Mouse (Mus musculus) embryonic facial prominence, embryonic 15.5 days (tissue): ENCODE data around the gene Klk5. TPM values are rescaled to one million over a fixed set of nuclear protein-coding genes. Genes with fewer than 3 reads are reported as not detected.

ENCODE experiments used
- ATAC-seq: fragments of 200-750 bp; cut with Nextera tagmentation; 2 replicates; pipeline ENCODE4 v1.8.0; 2017; ENCODE audit warnings: low read depth, moderate TSS enrichment; ENCODE audit not compliant: insufficient number of reproducible peaks, low FRiP score, low TSS enrichment
- H3K27ac ChIP-seq: fragments of 300-500 bp; sonication (generic); replicated peaks from 2 replicates; pipeline ENCODE4 v1.5.1; 2015; ENCODE audit warnings: mild to moderate bottlenecking, inconsistent platforms
- H3K27me3 ChIP-seq: fragments of 300-500 bp; sonication (generic); 2 replicates; pipeline ENCODE4 v1.6.1; 2015; ENCODE audit warnings: inconsistent platforms
- H3K36me3 ChIP-seq: fragments of 300-500 bp; sonication (generic); 2 replicates; pipeline ENCODE4 v1.6.1; 2015; ENCODE audit warnings: mild to moderate bottlenecking, inconsistent platforms
- H3K4me1 ChIP-seq: fragments of 300-500 bp; sonication (generic); 2 replicates; pipeline ENCODE4 v1.6.1; 2015; ENCODE audit warnings: inconsistent platforms
- H3K4me2 ChIP-seq: fragments of 300-500 bp; sonication (generic); replicated peaks from 2 replicates; pipeline ENCODE4 v1.6.1; 2015; ENCODE audit warnings: mild to moderate bottlenecking, inconsistent platforms
- H3K4me3 ChIP-seq: fragments of 300-500 bp; sonication (generic); replicated peaks from 2 replicates; pipeline ENCODE4 v1.5.1; 2015; ENCODE audit warnings: mild to moderate bottlenecking, inconsistent platforms
- H3K9ac ChIP-seq: fragments of 300-500 bp; sonication (generic); 2 replicates; pipeline ENCODE4 v1.6.1; 2015; ENCODE audit warnings: inconsistent platforms
- H3K9me3 ChIP-seq: fragments of 300-500 bp; sonication (generic); replicated peaks from 2 replicates; pipeline ENCODE4 v1.6.1; 2016; ENCODE audit warnings: inconsistent platforms
- WGBS: fragments of 180-500 bp; shearing (Covaris S2); methylation state at CpG from one replicate; pipeline ENCODE4 v1.1.7; 2015; 5-methylcytosine and 5-hydroxymethylcytosine counted together
- polyA plus RNA-seq: library from polyadenylated mRNA; unstranded; fragments of >200 nt; fragmentation: Nextera tagmentation; extraction: Ambion mirVana; gene quantifications from 2 replicates; pipeline ENCODE4 v1.2.1, GENCODE M21; 2015

Gene Klk5
- 19.3 and 23.5 TPM in 2 replicates for polyA plus RNA-seq

DNA sequence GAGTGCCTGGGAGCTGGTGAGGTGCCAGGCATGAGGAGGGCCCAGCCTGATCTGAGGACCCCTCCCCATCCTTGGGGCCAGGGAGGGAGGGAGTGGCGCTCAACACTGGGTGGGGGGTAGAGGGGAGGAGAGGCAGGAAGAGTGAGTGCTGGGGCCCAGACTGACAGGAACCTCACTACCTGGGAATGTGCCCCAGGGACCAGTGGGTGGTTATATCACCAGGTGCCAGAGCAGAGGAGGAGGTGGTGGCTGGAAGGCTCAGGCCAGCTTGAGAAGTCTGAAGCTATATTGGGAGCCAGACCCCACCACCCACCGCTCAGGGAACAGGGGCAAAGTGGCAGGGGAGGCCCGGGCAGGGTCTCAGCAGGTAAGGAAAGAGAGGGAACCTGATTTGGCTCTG, at the start of gene Klk5:
Gene Klk5 (plus strand): TSS at position 271 of the 400 bp plus-strand sequence.
- H3K27ac ChIP-seq = no peak within 1 kb of the TSS
- no peak within 1 kb of the TSS for H3K4me2 ChIP-seq
- WGBS = 49% methylated on average over 3 of the region's 3 CpGs
- no peak within 1 kb of the TSS for H3K9ac ChIP-seq
- H3K9me3 ChIP-seq = no peaks in the 10 kb centered on the region
- ATAC-seq = no peak
- no peak within 1 kb of the TSS for H3K4me3 ChIP-seq
- H3K36me3 ChIP-seq = no peaks in the 10 kb centered on the region
- H3K4me1 ChIP-seq = no peaks in the 10 kb centered on the region
- H3K27me3 ChIP-seq = no peaks in the 10 kb centered on the region

DNA sequence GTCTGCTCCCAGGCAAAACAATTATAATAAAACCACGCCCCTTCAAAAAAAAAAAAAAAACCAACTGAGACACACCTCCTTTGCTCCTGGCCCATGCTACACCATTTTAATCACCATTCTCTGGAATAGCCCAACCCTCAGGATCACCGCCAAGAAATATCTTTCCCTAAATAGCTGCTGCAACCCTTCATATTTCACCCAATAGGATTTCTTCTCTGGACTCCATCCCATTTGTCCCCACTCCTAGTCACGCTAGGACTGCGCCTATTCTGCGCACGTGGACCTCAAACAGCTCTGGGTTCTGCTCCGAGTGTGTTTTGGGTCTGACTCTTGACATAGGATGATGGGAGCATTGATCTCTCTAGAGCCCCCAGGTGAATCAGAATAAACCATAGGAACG, 45.4 kb upstream of the Klk5 start:
- H3K9me3 ChIP-seq = no peaks in the 10 kb centered on the region
- whole genome bisulfite sequencing = 5% methylated on average over 8 of the region's 8 CpGs
- no peak overlapping the region for H3K9ac ChIP-seq
- peak overlapping the region; percentile 52 for H3K4me3 ChIP-seq
- peak overlapping the region; percentile 78 for H3K4me2 ChIP-seq
- H3K27ac ChIP-seq = no peak overlapping the region; the same call in 1 of the 2 replicates
- no peaks in the 10 kb centered on the region for H3K36me3 ChIP-seq
- ATAC-seq = no peak
- H3K27me3 ChIP-seq = peaks cover 10% of the 10 kb centered on the region
- H3K4me1 ChIP-seq = peaks cover 17% of the 10 kb centered on the region

DNA sequence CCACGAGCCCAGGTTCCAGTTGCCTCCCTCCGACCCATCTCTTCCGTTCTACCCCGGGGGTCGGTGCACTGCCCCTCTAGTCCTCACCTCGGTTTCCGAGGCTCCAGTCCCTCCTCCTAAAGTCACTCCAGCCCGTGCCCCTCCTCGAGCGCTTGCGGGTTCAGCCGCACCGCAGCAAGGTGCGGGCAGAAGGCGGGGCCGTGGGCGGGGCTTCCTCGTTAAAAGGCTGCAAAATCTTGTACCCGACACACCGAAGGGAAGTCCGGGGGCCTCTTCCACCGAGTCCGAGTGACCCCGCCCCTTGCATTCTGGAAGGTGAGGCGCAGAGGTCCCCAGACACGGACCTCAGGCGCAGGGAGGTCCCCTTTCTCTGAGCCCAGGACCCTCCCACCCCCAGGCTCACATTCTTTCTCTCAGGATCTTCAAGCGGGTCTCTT, 44.4 kb upstream of the Klk5 start, which contains the start of gene Klk8:
Gene Klk8 (plus strand): TSS at position 245 of the 437 bp plus-strand sequence.
- H3K27me3 ChIP-seq = peaks cover 10% of the 10 kb centered on the region
- H3K36me3 ChIP-seq = no peaks in the 10 kb centered on the region
- under 1% methylated on average over 28 of the region's 28 CpGs for WGBS
- no peaks in the 10 kb centered on the region for H3K9me3 ChIP-seq
- H3K4me2 ChIP-seq = peak within 1 kb of the TSS; percentile 78
- H3K9ac ChIP-seq = peak within 1 kb of the TSS; percentile 31
- 0 out of 2 replicates have a peak, but pooled peaks have one; percentile 17 for ATAC-seq
- peak within 1 kb of the TSS; percentile 52 for H3K4me3 ChIP-seq
- peak within 1 kb of the TSS; percentile 52; the same call in 1 of the 2 replicates for H3K27ac ChIP-seq
- H3K4me1 ChIP-seq = peaks cover 17% of the 10 kb centered on the region

- 36% methylated on average over 13 of the region's 13 CpGs for WGBS
- Histone ChIP-seq H3K36me3 (no peaks in the 10 kb centered on the region), H3K4me3 (peak overlapping the region; percentile 52), H3K9me3 (no peaks in the 10 kb centered on the region), H3K9ac (0 out of 2 replicates have a peak overlapping the region, but pooled peaks have one; percentile 31), H3K4me1 (peaks cover 17% of the 10 kb centered on the region), H3K27me3 (peaks cover 10% of the 10 kb centered on the region), H3K4me2 (peak overlapping the region; percentile 78), H3K27ac (no peak overlapping the region)
- no peak for ATAC-seq
These were observed 43.8 kb upstream of the Klk5 start for GRCm38 (mm10) chr7:43797844-43798462.

- Histone ChIP-seq H3K9ac (no peak overlapping the region), H3K27me3 (peaks cover 10% of the 10 kb centered on the region), H3K27ac (no peak overlapping the region), H3K4me1 (peaks cover 17% of the 10 kb centered on the region), H3K36me3 (no peaks in the 10 kb centered on the region), H3K9me3 (no peaks in the 10 kb centered on the region), H3K4me3 (no peak overlapping the region), H3K4me2 (no peak overlapping the region)
- 55% methylated on average over 7 of the region's 7 CpGs for WGBS
- no peak for ATAC-seq
These were observed 41.9 kb upstream of the Klk5 start for GRCm38 (mm10) chr7:43799876-43800275.

DNA sequence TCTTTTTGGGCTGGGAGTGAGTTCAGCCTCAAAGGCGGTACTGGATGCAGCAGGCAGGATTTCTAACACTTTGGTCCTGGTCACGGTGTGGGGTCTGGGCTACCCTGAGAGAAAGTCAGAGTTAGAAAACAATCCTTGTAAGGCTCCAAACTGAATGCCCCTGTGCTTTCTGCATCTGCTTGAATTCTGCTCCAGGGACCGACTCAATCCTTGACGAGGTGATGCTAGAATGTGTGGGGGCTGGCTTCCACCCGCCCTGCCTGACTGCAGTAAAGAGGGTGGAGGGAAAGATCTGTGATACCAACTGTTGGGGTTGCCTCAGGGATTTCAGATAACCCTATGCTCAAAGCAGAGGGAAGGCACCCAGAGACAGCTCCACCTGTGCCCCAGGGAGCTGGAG, 30.8 kb upstream of the Klk5 start, which contains the start of gene Klk7:
Gene Klk7 (plus strand): TSS at position 301 of the 400 bp plus-strand sequence.
- Histone ChIP-seq H3K4me3 (no peak within 1 kb of the TSS), H3K9me3 (no peaks in the 10 kb centered on the region), H3K4me2 (no peak within 1 kb of the TSS), H3K27ac (no peak within 1 kb of the TSS), H3K36me3 (no peaks in the 10 kb centered on the region), H3K4me1 (no peaks in the 10 kb centered on the region), H3K27me3 (no peaks in the 10 kb centered on the region), H3K9ac (no peak within 1 kb of the TSS)
- 37% methylated on average over 5 of the region's 5 CpGs for WGBS
- no peak for ATAC-seq

- 86% methylated on average over 7 of the region's 7 CpGs for WGBS
- Histone ChIP-seq H3K4me3 (no peak overlapping the region), H3K27me3 (no peaks in the 10 kb centered on the region), H3K4me1 (no peaks in the 10 kb centered on the region), H3K4me2 (no peak overlapping the region), H3K9me3 (no peaks in the 10 kb centered on the region), H3K9ac (no peak overlapping the region), H3K27ac (no peak overlapping the region), H3K36me3 (no peaks in the 10 kb centered on the region)
- no peak for ATAC-seq
These were observed 26.6 kb upstream of the Klk5 start for GRCm38 (mm10) chr7:43815211-43815610.

GRCm38 (mm10) chr7:43816746-43817145, 25.0 kb upstream of the Klk5 start:
- Histone ChIP-seq H3K4me2 (no peak overlapping the region), H3K36me3 (no peaks in the 10 kb centered on the region), H3K27me3 (no peaks in the 10 kb centered on the region), H3K27ac (no peak overlapping the region), H3K9me3 (no peaks in the 10 kb centered on the region), H3K9ac (no peak overlapping the region), H3K4me3 (no peak overlapping the region), H3K4me1 (no peaks in the 10 kb centered on the region)
- ATAC-seq = no peak

DNA sequence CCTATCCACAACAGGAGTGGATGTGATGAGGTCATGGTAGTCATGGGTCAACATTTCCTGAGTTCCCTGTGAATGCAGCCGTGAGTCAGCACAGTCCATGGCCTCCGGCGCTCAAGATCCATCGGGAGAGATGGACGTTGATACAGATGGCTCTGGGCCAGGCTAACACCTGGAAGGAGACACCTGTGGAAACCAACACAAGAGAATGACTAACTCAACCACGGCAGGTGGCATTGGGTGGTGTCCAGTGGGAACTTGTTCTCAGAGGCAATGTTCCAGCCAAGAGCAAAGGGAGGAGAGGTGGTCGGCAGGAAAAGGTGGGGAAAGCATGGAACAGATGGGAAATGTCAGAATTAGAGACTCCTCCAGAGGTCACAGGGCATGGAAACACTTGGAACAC, 20.2 kb upstream of the Klk5 start:
- ATAC-seq = no peak
- H3K36me3 ChIP-seq = no peaks in the 10 kb centered on the region
- no peak overlapping the region for H3K4me3 ChIP-seq
- 90% methylated on average over 7 of the region's 7 CpGs for WGBS
- no peaks in the 10 kb centered on the region for H3K27me3 ChIP-seq
- H3K9ac ChIP-seq = no peak overlapping the region
- H3K4me1 ChIP-seq = no peaks in the 10 kb centered on the region
- H3K9me3 ChIP-seq = no peaks in the 10 kb centered on the region
- H3K27ac ChIP-seq = no peak overlapping the region
- H3K4me2 ChIP-seq = no peak overlapping the region

DNA sequence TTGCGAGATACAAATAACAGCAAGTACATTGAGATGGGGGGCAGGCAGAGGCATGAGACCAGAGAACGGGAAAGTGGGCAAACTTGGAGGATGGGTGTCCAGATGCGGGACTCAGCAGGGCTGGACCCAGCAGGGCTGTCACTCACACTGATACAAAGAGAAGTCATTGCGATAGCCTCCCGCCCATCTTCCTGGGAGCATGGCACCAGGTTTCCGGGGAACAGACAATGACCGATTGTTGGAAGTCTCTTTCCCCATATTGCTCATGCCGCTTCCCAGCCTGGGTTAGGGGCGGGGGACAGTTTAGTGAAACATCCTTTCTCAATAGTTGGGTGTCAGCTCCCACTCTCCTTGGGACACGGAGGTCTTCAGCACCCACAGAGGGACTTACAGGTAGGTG, 17.6 kb upstream of the Klk5 start, which contains the start of gene Klk6:
Gene Klk6 (plus strand): TSS at position 301 of the 400 bp plus-strand sequence.
- Histone ChIP-seq H3K36me3 (no peaks in the 10 kb centered on the region), H3K4me3 (no peak within 1 kb of the TSS), H3K9me3 (no peaks in the 10 kb centered on the region), H3K9ac (no peak within 1 kb of the TSS), H3K27me3 (no peaks in the 10 kb centered on the region), H3K4me1 (no peaks in the 10 kb centered on the region), H3K27ac (no peak within 1 kb of the TSS), H3K4me2 (no peak within 1 kb of the TSS)
- no peak for ATAC-seq
- 63% methylated on average over 10 of the region's 10 CpGs for WGBS

GRCm38 (mm10) chr7:43826056-43826455, 15.7 kb upstream of the Klk5 start:
- no peak overlapping the region for H3K9ac ChIP-seq
- H3K4me1 ChIP-seq = no peaks in the 10 kb centered on the region
- H3K27me3 ChIP-seq = no peaks in the 10 kb centered on the region
- no peaks in the 10 kb centered on the region for H3K9me3 ChIP-seq
- no peak overlapping the region for H3K4me3 ChIP-seq
- H3K36me3 ChIP-seq = no peaks in the 10 kb centered on the region
- no peak overlapping the region for H3K4me2 ChIP-seq
- no peak for ATAC-seq
- 68% methylated on average over 5 of the region's 5 CpGs for WGBS
- no peak overlapping the region for H3K27ac ChIP-seq

GRCm38 (mm10) chr7:43827706-43828105, 14.1 kb upstream of the Klk5 start:
- Histone ChIP-seq H3K27me3 (no peaks in the 10 kb centered on the region), H3K4me3 (no peak overlapping the region), H3K9ac (no peak overlapping the region), H3K36me3 (no peaks in the 10 kb centered on the region), H3K4me2 (no peak overlapping the region), H3K27ac (no peak overlapping the region), H3K9me3 (no peaks in the 10 kb centered on the region), H3K4me1 (no peaks in the 10 kb centered on the region)
- ATAC-seq = no peak
- WGBS = 80% methylated on average over 4 of the region's 4 CpGs
